Mouse (Mus musculus): Measurements from ENCODE around the gene Klf12.

DNA sequence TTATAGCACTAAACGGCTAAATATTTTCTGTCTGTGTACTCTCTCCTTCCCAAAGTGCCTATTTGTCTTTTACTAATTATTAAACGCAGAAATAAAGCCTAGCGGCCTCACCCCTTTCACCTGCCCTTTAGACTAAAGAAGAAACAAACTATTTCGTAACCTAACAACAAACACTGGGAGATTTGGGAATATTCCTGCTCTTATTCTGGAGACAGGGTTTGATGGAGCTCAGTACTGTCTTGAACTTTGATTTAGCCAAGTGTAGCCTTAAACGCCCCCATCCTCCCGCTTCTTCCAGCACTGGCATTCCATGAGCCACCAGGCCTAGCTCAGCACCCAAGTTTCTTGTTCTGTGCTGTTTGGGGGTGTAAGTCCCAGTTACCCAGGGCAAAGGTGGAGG, 56.4 kb downstream of the Klf12 start:
- no peak for TF ChIP-seq FLI1 (IDR thresholded peaks at IDR 0.05; ENCODE audit: low read length)
- no peak for TF ChIP-seq GATA1 (IDR thresholded peaks at IDR 0.05; ENCODE audit: borderline replicate concordance, low read length)
